In genomic region chr11:72468525-72468924, GRCm38 (mm10) we compare ENCODE assay signal across 9 mouse cellular contexts. TPM values are rescaled to one million over a fixed set of nuclear protein-coding genes. Genes with fewer than 3 reads are reported as not detected.
DNase-seq lines count a peak whose midpoint lies in the region; ATAC-seq and TF ChIP-seq lines count a peak whose summit lies in the region.
"Had no signal": no experiment of that assay in that cellular context is flagged by ENCODE, and none has a peak within 500 bp of the region (broad histone marks: within the 10 kb centered on the region; RNA-seq: fewer than 3 reads in every experiment).

No protein-coding gene starts in this region.

- TF ChIP-seq CTCF in lung, postnatal 0 days (IDR thresholded peaks at IDR 0.05): no peak

- DNase-seq in heart, adult 11 months: no peak
- DNase-seq in lung, postnatal 0 days (ENCODE audit: low spot score): no peak
- DNase-seq in lung, postnatal 36 days: no peak
- DNase-seq in adrenal gland, adult 2 months: no peak

- H3K27ac ChIP-seq in heart, embryonic 13.5 days (replicated peaks): peak overlapping the region; percentile 72
- peak overlapping the region; percentile 78 for H3K27ac ChIP-seq in lung, postnatal 0 days (ENCODE audit: low read length)
- H3K27ac ChIP-seq in hindbrain, embryonic 12.5 days: peak overlapping the region; percentile 60
- 0 out of 2 replicates have a peak overlapping the region, but pooled peaks have one; percentile 20 for H3K27ac ChIP-seq in midbrain, embryonic 16.5 days (ENCODE audit: low read length)

- ATAC-seq in heart, embryonic 13.5 days (ENCODE audit: extremely low read depth, insufficient number of reproducible peaks, low FRiP score, low TSS enrichment): no peak
- ATAC-seq in lung, postnatal 0 days: no peak
- ATAC-seq in hindbrain, embryonic 12.5 days (ENCODE audit: low FRiP score): no peak
- ATAC-seq in midbrain, embryonic 16.5 days: no peak
- ATAC-seq in monocyte, adult 5-6 weeks (replicated peaks; ENCODE audit: insufficient number of reproducible peaks, low FRiP score, low TSS enrichment, poor library complexity, severe bottlenecking): no peak

- peaks cover 51% of the 10 kb centered on the region for H3K4me1 ChIP-seq in heart, embryonic 13.5 days
- H3K4me1 ChIP-seq in lung, postnatal 0 days (ENCODE audit: insufficient read depth, low read depth, low read length): peaks cover 48% of the 10 kb centered on the region
- peaks cover 41% of the 10 kb centered on the region for H3K4me1 ChIP-seq in hindbrain, embryonic 12.5 days
- H3K4me1 ChIP-seq in midbrain, embryonic 16.5 days (ENCODE audit: control insufficient read depth, insufficient read depth, low read length): peaks cover 3% of the 10 kb centered on the region; the same call in 1 of the 2 replicates

- 72% methylated on average over 5 of the region's 5 CpGs for WGBS in heart, embryonic 13.5 days
- 63% methylated on average over 5 of the region's 5 CpGs for WGBS in lung, postnatal 0 days
- WGBS in hindbrain, embryonic 12.5 days: 72% methylated on average over 5 of the region's 5 CpGs
- 75% methylated on average over 5 of the region's 5 CpGs for WGBS in midbrain, embryonic 16.5 days

- H3K36me3 ChIP-seq in heart, embryonic 13.5 days: no peaks in the 10 kb centered on the region
- no peaks in the 10 kb centered on the region for H3K36me3 ChIP-seq in lung, postnatal 0 days (ENCODE audit: insufficient read depth, low read length)
- 0 out of 2 replicates have a peak, but pooled peaks cover 5% of the 10 kb centered on the region for H3K36me3 ChIP-seq in hindbrain, embryonic 12.5 days
- peaks cover 5% of the 10 kb centered on the region; the same call in 1 of the 2 replicates for H3K36me3 ChIP-seq in midbrain, embryonic 16.5 days (ENCODE audit: control insufficient read depth, insufficient read depth, low read length)

- H3K9ac ChIP-seq in heart, embryonic 13.5 days: no peak overlapping the region
- H3K9ac ChIP-seq in lung, postnatal 0 days (replicated peaks; ENCODE audit: low read depth): no peak overlapping the region
- no peak overlapping the region for H3K9ac ChIP-seq in hindbrain, embryonic 12.5 days
- no peak overlapping the region for H3K9ac ChIP-seq in midbrain, embryonic 16.5 days (ENCODE audit: low read depth, low read length)

- H3K27me3 ChIP-seq in heart, embryonic 13.5 days (replicated peaks): no peaks in the 10 kb centered on the region
- H3K27me3 ChIP-seq in lung, postnatal 0 days (replicated peaks; ENCODE audit: insufficient read depth, low read length): no peaks in the 10 kb centered on the region
- no peaks in the 10 kb centered on the region for H3K27me3 ChIP-seq in hindbrain, embryonic 12.5 days
- H3K27me3 ChIP-seq in midbrain, embryonic 16.5 days (ENCODE audit: control insufficient read depth, insufficient read depth, low read depth, low read length): no peaks in the 10 kb centered on the region

- no peaks in the 10 kb centered on the region for H3K9me3 ChIP-seq in heart, embryonic 13.5 days
- no peaks in the 10 kb centered on the region for H3K9me3 ChIP-seq in lung, postnatal 0 days (ENCODE audit: low read length)
- H3K9me3 ChIP-seq in hindbrain, embryonic 12.5 days (replicated peaks): no peaks in the 10 kb centered on the region
- H3K9me3 ChIP-seq in midbrain, embryonic 16.5 days (replicated peaks; ENCODE audit: control insufficient read depth, low read length, poor library complexity, severe bottlenecking): no peaks in the 10 kb centered on the region

- H3K4me3 ChIP-seq in heart, embryonic 13.5 days: no peak overlapping the region
- no peak overlapping the region for H3K4me3 ChIP-seq in lung, postnatal 0 days (ENCODE audit: low read depth, low read length)
- no peak overlapping the region for H3K4me3 ChIP-seq in hindbrain, embryonic 12.5 days
- H3K4me3 ChIP-seq in midbrain, embryonic 16.5 days (ENCODE audit: low read depth, low read length): no peak overlapping the region

- TF ChIP-seq EP300 in lung, postnatal 0 days (IDR thresholded peaks at IDR 0.05): no peak

- H3K4me2 ChIP-seq in heart, embryonic 13.5 days: no peak overlapping the region
- no peak overlapping the region for H3K4me2 ChIP-seq in lung, postnatal 0 days (replicated peaks; ENCODE audit: low read depth, low read length)
- H3K4me2 ChIP-seq in hindbrain, embryonic 12.5 days (replicated peaks): no peak overlapping the region
- no peak overlapping the region for H3K4me2 ChIP-seq in midbrain, embryonic 16.5 days (ENCODE audit: low read length)

RNA-seq across cellular contexts. Expression of gene Spns2, which starts 21.2 kb away (rescaled TPM):
- polyA plus RNA-seq in heart, embryonic 13.5 days (2015; fragmentation: Nextera tagmentation; extraction: Ambion mirVana): 1.9 and 2.4 TPM in 2 replicates
- 11.1 and 12.2 TPM in 2 replicates for polyA plus RNA-seq in lung, postnatal 0 days (2015; fragmentation: Nextera tagmentation; extraction: Ambion mirVana)
- 8.8 and 9.3 TPM in 2 replicates for polyA plus RNA-seq in hindbrain, embryonic 12.5 days (2016; fragmentation: Nextera tagmentation; extraction: Ambion mirVana)
- polyA plus RNA-seq in midbrain, embryonic 16.5 days (2015; fragmentation: Nextera tagmentation; extraction: Ambion mirVana): 6.8 and 8.4 TPM in 2 replicates
- total RNA-seq in monocyte, adult 5-6 weeks (2017): 1.4 to 3.2 TPM (median 1.4 TPM) in 3 replicates
- total RNA-seq in adrenal gland, adult 2 months (2021): 1 to 10 TPM; 2.0 to 4.2 TPM
- 5.2 and 7.6 TPM in 2 replicates for polyA plus RNA-seq in adrenal gland, adult 2 months (2012; rRNA removed)

RNA-seq across cellular contexts. Expression of gene Mybbp1a, which starts 27.4 kb away (rescaled TPM):
- 82.3 and 88.2 TPM in 2 replicates for polyA plus RNA-seq in heart, embryonic 13.5 days (2015; fragmentation: Nextera tagmentation; extraction: Ambion mirVana)
- polyA plus RNA-seq in lung, postnatal 0 days (2015; fragmentation: Nextera tagmentation; extraction: Ambion mirVana): 41.5 and 44.3 TPM in 2 replicates
- polyA plus RNA-seq in hindbrain, embryonic 12.5 days (2016; fragmentation: Nextera tagmentation; extraction: Ambion mirVana): 112 and 123 TPM in 2 replicates
- 61.1 and 67.6 TPM in 2 replicates for polyA plus RNA-seq in midbrain, embryonic 16.5 days (2015; fragmentation: Nextera tagmentation; extraction: Ambion mirVana)
- total RNA-seq in monocyte, adult 5-6 weeks (2017): 37.5 to 39.9 TPM (median 37.7 TPM) in 3 replicates
- total RNA-seq in adrenal gland, adult 2 months (2021): 10 to 100 TPM; 68.0 to 86.1 TPM
- 31.6 and 37.9 TPM in 2 replicates for polyA plus RNA-seq in adrenal gland, adult 2 months (2012; rRNA removed)

RNA-seq across cellular contexts. Expression of gene Ggt6, which starts 33.2 kb away (rescaled TPM):
- not detected in 2 replicates for polyA plus RNA-seq in heart, embryonic 13.5 days (2015; fragmentation: Nextera tagmentation; extraction: Ambion mirVana)
- 0.94 and 1.0 TPM in 2 replicates for polyA plus RNA-seq in lung, postnatal 0 days (2015; fragmentation: Nextera tagmentation; extraction: Ambion mirVana)
- 0.32 TPM in 1 of 2 replicates, not detected in the other for polyA plus RNA-seq in hindbrain, embryonic 12.5 days (2016; fragmentation: Nextera tagmentation; extraction: Ambion mirVana)
- polyA plus RNA-seq in midbrain, embryonic 16.5 days (2015; fragmentation: Nextera tagmentation; extraction: Ambion mirVana): not detected in 2 replicates
- total RNA-seq in monocyte, adult 5-6 weeks (2017): not detected in 3 replicates
- 1 to 10 TPM in 1 of 2 experiments, under 1 TPM in 1; 0.83 to 4.7 TPM for total RNA-seq in adrenal gland, adult 2 months (2021)
- polyA plus RNA-seq in adrenal gland, adult 2 months (2012; rRNA removed): 8.5 and 13.4 TPM in 2 replicates
- total RNA-seq: granulocyte monocyte progenitor cell, adult 5-6 weeks had no signal

RNA-seq across cellular contexts. Expression of gene Smtnl2, which starts 57.0 kb away (rescaled TPM):
- 145 and 160 TPM in 2 replicates for polyA plus RNA-seq in heart, embryonic 13.5 days (2015; fragmentation: Nextera tagmentation; extraction: Ambion mirVana)
- polyA plus RNA-seq in lung, postnatal 0 days (2015; fragmentation: Nextera tagmentation; extraction: Ambion mirVana): 108 TPM in 2 replicates
- polyA plus RNA-seq in hindbrain, embryonic 12.5 days (2016; fragmentation: Nextera tagmentation; extraction: Ambion mirVana): 14.5 and 15.3 TPM in 2 replicates
- 10.3 and 12.2 TPM in 2 replicates for polyA plus RNA-seq in midbrain, embryonic 16.5 days (2015; fragmentation: Nextera tagmentation; extraction: Ambion mirVana)
- not detected in 3 replicates for total RNA-seq in monocyte, adult 5-6 weeks (2017)
- total RNA-seq in adrenal gland, adult 2 months (2021): 1 to 10 TPM; 2.4 to 2.5 TPM
- 4.4 and 5.6 TPM in 2 replicates for polyA plus RNA-seq in adrenal gland, adult 2 months (2012; rRNA removed)

Comparison
In these comparisons a context has a peak if more than half of its experiments do, and no peak if none do; other contexts are left out.
1. H3K27ac ChIP-seq: peak in every context shown above with its lines; median percentile 78 in lung, postnatal 0 days; 72 in heart, embryonic 13.5 days; 60 in hindbrain, embryonic 12.5 days; 20 in midbrain, embryonic 16.5 days.